Mouse (Mus musculus): Measurements from ENCODE around the gene Ncor2.

GRCm38 (mm10) chr5:125015576-125015975, 163.4 kb downstream of the Ncor2 start:
- TF ChIP-seq CTCF (IDR thresholded peaks at IDR 0.05; ENCODE audit: insufficient read depth, low read depth, low read length) (no peak), POLR2A (IDR thresholded peaks at IDR 0.05; ENCODE audit: insufficient read depth, low read depth, low read length) (no peak)
